Comparison of ENCODE assay signal across 27 mouse cellular contexts in the genomic region with DNA sequence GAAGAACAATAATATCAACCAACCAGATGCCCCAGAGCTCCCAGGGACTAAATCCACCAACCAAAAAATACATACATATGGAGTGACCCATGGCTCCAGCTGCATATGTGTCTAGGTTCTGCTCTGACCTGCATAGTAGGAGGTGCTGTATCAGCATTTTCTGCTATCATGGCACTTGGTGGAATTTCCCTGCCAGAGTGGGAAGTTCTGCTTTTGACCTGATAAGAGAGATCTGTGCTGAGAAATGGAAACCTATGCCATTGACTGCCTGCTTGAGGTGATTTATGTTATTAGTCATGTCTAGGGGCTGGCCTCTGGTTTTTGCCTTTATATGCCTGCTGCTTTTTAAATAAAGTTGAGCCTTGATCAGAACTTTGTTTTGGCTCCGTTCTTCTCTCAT.
DNase-seq lines count a peak whose midpoint lies in the region; ATAC-seq and TF ChIP-seq lines count a peak whose summit lies in the region.
"Had no signal": no experiment of that assay in that cellular context is flagged by ENCODE, and none has a peak within 500 bp of the region (broad histone marks: within the 10 kb centered on the region; RNA-seq: fewer than 3 reads in every experiment).

No protein-coding gene starts in this region.

- no peaks in the 10 kb centered on the region for H3K79me2 ChIP-seq in CH12.LX (replicated peaks; ENCODE audit: control insufficient read depth, extremely low read depth, insufficient read depth, poor library complexity, severe bottlenecking)

- H3K9ac ChIP-seq in CH12.LX (ENCODE audit: insufficient read depth, low read depth): no peak overlapping the region
- H3K9ac ChIP-seq: forebrain, embryonic 13.5 days; hindbrain, embryonic 14.5 days had no signal

- TF ChIP-seq EP300 in CH12.LX (IDR thresholded peaks at IDR 0.05; ENCODE audit: low read length): no peak

- intact Hi-C loops in heart, postnatal 25 days (cut with DNase I): no loop called here

- no peak overlapping the region for H3K4me3 ChIP-seq in CH12.LX (replicated peaks in 1 of 3; ENCODE audit: low read depth in 2 of 3, low read length in 2 of 3, poor library complexity in 1 of 3)
- H3K4me3 ChIP-seq: forebrain, embryonic 10.5 days; forebrain, embryonic 13.5 days had no signal

- no peak overlapping the region for H3K27ac ChIP-seq in CH12.LX (ENCODE audit: insufficient read depth, low read depth)
- H3K27ac ChIP-seq: forebrain, embryonic 10.5 days; forebrain, embryonic 13.5 days; hindbrain, embryonic 14.5 days; hindbrain, postnatal 0 days had no signal

- TF ChIP-seq CTCF in CH12.LX (conservative IDR thresholded peaks at IDR 0.05 in 1 of 2, IDR thresholded peaks at IDR 0.05 in 1 of 2; ENCODE audit: low read depth in 2 of 2, low read length in 2 of 2): no peak

- in situ Hi-C loops in CH12.LX (cut with MboI; ENCODE audit: low pct_ligation_motif_present, low pct_unique_long_range_greater_than_20kb, low sequenced_read_pairs): no loop called here

- H3K9me3 ChIP-seq in CH12.LX (replicated peaks; ENCODE audit: low read length): peaks cover 5% of the 10 kb centered on the region
- H3K9me3 ChIP-seq: forebrain, embryonic 10.5 days; forebrain, embryonic 13.5 days had no signal

- no peak for DNase-seq in CH12.LX (ENCODE audit: extremely low read depth)
- DNase-seq in MEL-GATA-1-ER (ENCODE audit: extremely low read depth, low read depth): peak; percentile 4
- DNase-seq in left cerebral cortex, adult 8-10 months (ENCODE audit: low spot score in 2 of 2): no peak
- DNase-seq in spleen, adult 18-20 months: no peak
- no peak for DNase-seq in heart, postnatal 25 days (ENCODE audit: low spot score)
- DNase-seq: adrenal gland, adult 8-10 months; adrenal gland, postnatal 25 days; cerebellum, adult 18-20 months; cerebellum, adult 9-10 months; cerebellum, postnatal 25 days; embryo, embryonic 11 days; gastrocnemius, postnatal 10 days; heart, adult 11 months; heart, postnatal 36 days; kidney, adult 18-20 months had no signal

- no peak for TF ChIP-seq POLR2A in CH12.LX (IDR thresholded peaks at IDR 0.05; ENCODE audit: low read depth, low read length)

- dilution Hi-C loops in CH12.LX (cut with MboI; ENCODE audit: extremely low pct_ligation_motif_present, extremely low pct_unique_long_range_greater_than_20kb, low sequenced_read_pairs): no loop called here

- peak; percentile 99 to 100 for ATAC-seq in hematopoietic stem cell, adult 5-6 weeks (replicated peaks in 1 of 2; ENCODE audit: insufficient read depth in 1 of 2, low FRiP score in 2 of 2, low TSS enrichment in 1 of 2, low read depth in 1 of 2, poor library complexity in 2 of 2, severe bottlenecking in 2 of 2)
- ATAC-seq: activated CD4-positive, CD25-positive, alpha-beta regulatory T cell, adult 4 months; CD4-positive, CD25-positive, alpha-beta regulatory T cell, adult 4 months; forebrain, embryonic 13.5 days; forebrain, embryonic 16.5 days; hindbrain, postnatal 0 days; inflammation-experienced regulatory T-cells, adult 6 months; intestine, embryonic 16.5 days had no signal

- TF ChIP-seq RAD21 in CH12.LX (IDR thresholded peaks at IDR 0.05; ENCODE audit: low read depth, low read length): no peak

- H3K4me1 ChIP-seq in CH12.LX (ENCODE audit: control insufficient read depth in 1 of 2, insufficient read depth in 2 of 2): no peaks in the 10 kb centered on the region
- H3K4me1 ChIP-seq: forebrain, embryonic 10.5 days; forebrain, embryonic 13.5 days had no signal

- H3K4me2 ChIP-seq in CH12.LX (ENCODE audit: insufficient read depth, low read depth, poor library complexity, severe bottlenecking): no peak overlapping the region
- H3K4me2 ChIP-seq: forebrain, embryonic 13.5 days; heart, embryonic 11.5 days; hindbrain, embryonic 14.5 days had no signal

- no peaks in the 10 kb centered on the region for H3K36me3 ChIP-seq in CH12.LX (replicated peaks in 1 of 2; ENCODE audit: control insufficient read depth in 1 of 2, insufficient read depth in 1 of 2, low read length in 1 of 2)
- H3K36me3 ChIP-seq: forebrain, embryonic 10.5 days; G1E had no signal

- H3K27me3 ChIP-seq in CH12.LX (replicated peaks): no peaks in the 10 kb centered on the region
- H3K27me3 ChIP-seq: forebrain, embryonic 13.5 days had no signal

TF ChIP-seq in CH12.LX, 34 proteins besides CTCF, POLR2A, EP300 and RAD21:
- TF ChIP-seq GABPA (IDR thresholded peaks at IDR 0.05; ENCODE audit: insufficient replicate concordance, low read depth, low read length) (no peak), HCFC1 (IDR thresholded peaks at IDR 0.05; ENCODE audit: low read depth, low read length) (no peak), MAFK (IDR thresholded peaks at IDR 0.05; ENCODE audit: insufficient replicate concordance, low read length) (0 out of 2 replicates have a peak, but pooled peaks have one; percentile 20), CHD2 (IDR thresholded peaks at IDR 0.05; ENCODE audit: low read length) (no peak), KAT2A (IDR thresholded peaks at IDR 0.05; ENCODE audit: insufficient replicate concordance, low read length) (no peak), ZNF384 (IDR thresholded peaks at IDR 0.05; ENCODE audit: low read depth, low read length) (no peak), ZMIZ1 (IDR thresholded peaks at IDR 0.05; ENCODE audit: low read depth, low read length) (no peak), NELFE (IDR thresholded peaks at IDR 0.05; ENCODE audit: low read depth, low read length) (no peak), IRF4 (IDR thresholded peaks at IDR 0.05; ENCODE audit: low read depth, low read length) (no peak)
